Mouse (Mus musculus): ENCODE data around the gene Hp.
A peak's percentile ranks its signal among the peaks of the same experiment; 100 is the strongest.

Gene Hp

GRCm38 (mm10) chr8:109551663-109552062, 27.3 kb downstream of the Hp start:
- peak; percentile 59 to 65 for DNase-seq

DNA sequence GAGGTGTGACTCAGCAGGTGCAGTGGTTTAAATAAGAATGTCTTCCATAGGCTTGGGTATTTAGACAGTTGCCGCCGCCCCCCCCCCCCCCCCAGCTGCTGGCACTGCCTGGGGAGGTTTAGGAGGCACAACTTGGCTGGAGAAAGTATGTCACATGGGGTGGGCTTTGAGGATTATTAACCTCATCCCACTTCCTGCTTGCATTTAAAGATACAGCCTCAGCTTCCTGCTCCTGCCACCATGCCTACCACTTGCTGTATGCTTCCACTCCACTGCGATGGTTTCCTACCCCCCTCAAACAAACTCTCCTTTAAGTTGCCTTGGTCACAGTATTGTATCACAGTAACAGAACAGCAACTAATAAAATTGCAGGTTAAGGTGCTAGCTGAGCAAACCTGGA, 34.9 kb downstream of the Hp start:
- no peak for DNase-seq

DNA sequence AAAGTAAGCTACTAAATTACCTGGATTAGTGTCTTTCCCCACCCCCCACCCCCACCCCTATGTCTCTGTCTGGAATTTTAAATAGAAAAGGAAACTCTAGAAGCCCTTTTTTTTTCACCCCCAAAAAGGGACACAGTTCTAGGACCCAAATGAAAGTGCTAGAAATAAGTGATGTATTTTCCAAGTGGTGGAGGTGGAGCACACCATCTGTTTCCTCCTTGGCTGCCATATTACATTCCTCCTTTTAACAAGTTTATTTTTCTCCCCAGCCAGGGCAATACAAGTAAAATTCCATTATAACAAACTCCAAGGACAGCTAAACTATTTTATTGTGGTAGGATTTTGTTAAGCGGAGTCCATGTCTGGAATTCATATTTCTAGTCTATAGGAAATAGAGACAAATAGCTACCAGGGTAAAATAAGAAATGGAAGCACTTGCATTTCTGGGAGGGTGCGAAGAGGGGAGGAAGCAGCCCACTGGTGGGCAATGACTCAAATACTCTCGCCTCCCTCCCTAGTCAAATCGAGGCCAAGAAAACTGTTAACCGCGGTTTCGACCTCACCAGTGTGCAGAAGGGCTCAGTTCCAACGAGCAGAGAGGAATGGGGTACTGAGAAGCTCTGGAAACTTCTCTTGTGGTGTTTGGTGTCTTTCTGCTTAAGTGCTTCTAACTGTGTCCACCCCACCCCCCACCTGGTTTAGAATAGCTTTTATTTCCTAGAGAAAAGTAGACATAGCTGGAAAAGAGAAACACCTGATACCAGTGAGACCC, 36.0 kb downstream of the Hp start:
- no peak for DNase-seq

- DNase-seq: no peak
Observed at GRCm38 (mm10) chr8:109542165-109542564, 36.8 kb downstream of the Hp start.

DNA sequence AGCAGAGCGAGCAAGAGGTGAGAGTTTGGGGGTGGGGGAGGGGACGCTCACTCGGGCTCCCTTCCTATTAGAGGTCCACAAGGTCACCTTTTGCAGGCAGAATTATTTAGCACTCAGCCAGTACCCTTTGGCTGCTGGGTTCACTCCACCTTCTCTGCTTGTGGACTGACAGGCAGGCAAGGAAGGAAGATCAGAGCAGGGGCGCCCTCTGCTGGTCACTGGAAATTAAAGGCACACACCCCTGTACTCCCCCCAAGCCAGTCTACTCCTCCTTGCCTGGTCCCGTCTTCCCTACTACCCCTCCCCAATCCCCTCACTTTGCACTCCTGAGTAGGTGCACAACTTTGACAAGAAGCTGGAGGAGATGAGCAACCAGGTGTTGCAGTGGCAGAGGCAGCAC, 42.3 kb downstream of the Hp start:
- peak; percentile 90 to 91 for DNase-seq

GRCm38 (mm10) chr8:109535140-109535990, 43.6 kb downstream of the Hp start:
- peak; percentile 67 to 70 for DNase-seq
